Mouse (Mus musculus): ENCODE results near the gene Cep131. TPM values are rescaled to one million over a fixed set of nuclear protein-coding genes. Genes with fewer than 3 reads are reported as not detected.
A peak's percentile ranks its signal among the peaks of the same experiment; 100 is the strongest.

Gene Cep131
- polyA plus RNA-seq, 2 experiments, result 2.7 to 4.4 TPM

DNA sequence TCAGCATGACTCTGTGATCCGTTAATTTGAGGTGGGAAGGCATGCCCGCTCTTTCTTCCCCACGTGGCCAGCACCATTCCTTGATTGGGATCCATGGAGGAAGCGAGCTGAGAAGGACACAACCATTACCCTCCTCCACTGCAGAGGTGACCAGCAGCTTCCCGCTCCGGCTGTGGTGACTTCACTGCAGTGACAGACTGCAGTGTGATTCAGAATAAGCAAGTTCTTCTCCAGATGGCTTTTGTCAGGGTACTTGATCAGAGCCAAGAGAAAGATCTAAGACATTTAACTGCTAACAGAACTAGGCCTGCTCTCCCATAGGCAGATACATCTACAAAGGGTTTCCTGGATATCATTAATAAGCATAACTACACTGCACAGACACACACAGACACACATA is 6.3 kb downstream of the Cep131 start:
- DNase-seq (ENCODE audit: low read depth in 3 of 3, low spot score in 3 of 3) (no peak), ATAC-seq (ENCODE audit: insufficient read depth) (no peak)
- TF ChIP-seq EP300 (IDR thresholded peaks at IDR 0.05; ENCODE audit: low read depth) (no peak), CTCF (IDR thresholded peaks at IDR 0.05; ENCODE audit: low read depth) (no peak)
- Histone ChIP-seq H3K9me3 (ENCODE audit: control insufficient read depth, low read length) (no peaks in the 10 kb centered on the region), H3K4me1 (replicated peaks; ENCODE audit: control insufficient read depth in 2 of 2, insufficient read depth in 2 of 2, low read length in 1 of 2) (no peaks in the 10 kb centered on the region), H3K9ac (replicated peaks) (no peak overlapping the region), H3K4me3 (ENCODE audit: insufficient read depth in 1 of 2, low read depth in 2 of 2, low read length in 2 of 2) (no peak overlapping the region), H3K27me3 (ENCODE audit: control insufficient read depth, insufficient read depth, low read length) (no peaks in the 10 kb centered on the region), H3K27ac (no peak overlapping the region), H3K4me2 (ENCODE audit: low read depth) (no peak overlapping the region), H3K36me3 (replicated peaks; ENCODE audit: control insufficient read depth, insufficient read depth, low read depth) (no peaks in the 10 kb centered on the region)
- WGBS (ENCODE audit: insufficient replicate concordance), result 74% methylated on average over 6 of the region's 6 CpGs

DNA sequence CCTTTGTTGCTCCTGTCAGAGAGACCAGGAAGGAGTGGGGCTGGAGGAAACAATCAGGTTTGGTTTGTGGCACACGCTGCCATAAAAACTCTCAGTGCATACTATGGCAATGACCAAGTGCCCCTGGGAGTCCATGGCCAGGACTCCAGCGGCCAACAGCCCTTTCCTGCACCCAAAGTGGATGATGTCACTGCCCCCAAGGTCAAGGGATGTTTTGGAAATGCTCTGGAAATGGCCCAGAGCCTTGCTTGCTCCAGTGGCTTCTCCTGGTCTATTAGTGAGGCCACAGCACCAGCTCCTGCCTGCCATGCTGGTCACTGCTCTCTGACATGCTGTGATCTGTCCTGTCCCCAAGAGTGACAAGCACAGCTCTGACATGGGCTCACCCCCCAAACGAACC is 10.4 kb downstream of the Cep131 start:
- DNase-seq (ENCODE audit: low read depth in 3 of 3, low spot score in 3 of 3), result no peak
- WGBS (ENCODE audit: insufficient replicate concordance), result 66% methylated on average over 3 of the region's 3 CpGs
- Histone ChIP-seq H3K27me3 (ENCODE audit: control insufficient read depth, insufficient read depth, low read length) (no peaks in the 10 kb centered on the region), H3K9ac (replicated peaks) (no peak overlapping the region), H3K4me1 (replicated peaks; ENCODE audit: control insufficient read depth in 2 of 2, insufficient read depth in 2 of 2, low read length in 1 of 2) (no peaks in the 10 kb centered on the region), H3K4me2 (ENCODE audit: low read depth) (no peak overlapping the region), H3K4me3 (ENCODE audit: insufficient read depth in 1 of 2, low read depth in 2 of 2, low read length in 2 of 2) (no peak overlapping the region), H3K9me3 (ENCODE audit: control insufficient read depth, low read length) (no peaks in the 10 kb centered on the region), H3K27ac (no peak overlapping the region), H3K36me3 (replicated peaks; ENCODE audit: control insufficient read depth, insufficient read depth, low read depth) (no peaks in the 10 kb centered on the region)
- no peak for ATAC-seq (ENCODE audit: insufficient read depth)
- no peak for TF ChIP-seq EP300 (IDR thresholded peaks at IDR 0.05; ENCODE audit: low read depth)
- TF ChIP-seq CTCF (IDR thresholded peaks at IDR 0.05; ENCODE audit: low read depth), result no peak

DNA sequence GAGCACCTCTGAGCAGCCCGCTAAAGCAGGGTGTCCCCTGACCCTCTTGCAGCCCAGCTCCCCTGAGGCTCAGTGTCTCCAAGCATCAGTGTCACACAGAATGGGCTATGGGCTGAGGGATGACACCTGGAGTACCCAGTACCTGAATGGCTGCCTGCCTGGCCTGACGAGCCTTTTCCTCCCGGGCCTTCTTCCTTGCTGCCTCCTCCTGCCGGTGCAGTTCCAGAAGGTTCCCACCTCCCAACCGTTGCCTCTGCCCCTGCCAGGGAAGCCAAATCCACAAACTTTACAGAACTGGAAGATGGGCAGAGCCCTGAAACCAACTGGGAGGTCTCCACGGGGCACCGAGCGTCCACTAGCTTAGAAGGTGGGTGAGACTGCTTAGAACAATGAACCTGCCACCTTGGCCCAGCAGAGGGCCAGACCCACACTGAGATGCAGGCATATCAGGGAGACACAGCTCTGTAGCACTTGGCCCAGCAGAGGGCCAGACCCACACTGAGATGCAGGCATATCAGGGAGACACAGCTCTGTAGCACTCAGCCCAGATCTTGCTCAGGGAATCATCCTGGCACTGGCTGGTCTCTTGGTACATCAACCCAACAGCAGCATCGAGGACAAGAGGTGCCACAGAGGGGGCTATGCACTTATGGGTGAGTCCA is 13.5 kb downstream of the Cep131 start:
- Histone ChIP-seq H3K36me3 (replicated peaks; ENCODE audit: control insufficient read depth, insufficient read depth, low read depth) (no peaks in the 10 kb centered on the region), H3K4me1 (replicated peaks; ENCODE audit: control insufficient read depth in 2 of 2, insufficient read depth in 2 of 2, low read length in 1 of 2) (no peaks in the 10 kb centered on the region), H3K27me3 (ENCODE audit: control insufficient read depth, insufficient read depth, low read length) (no peaks in the 10 kb centered on the region), H3K4me3 (ENCODE audit: insufficient read depth in 1 of 2, low read depth in 2 of 2, low read length in 2 of 2) (no peak overlapping the region), H3K4me2 (ENCODE audit: low read depth) (no peak overlapping the region), H3K9ac (replicated peaks) (no peak overlapping the region), H3K9me3 (ENCODE audit: control insufficient read depth, low read length) (no peaks in the 10 kb centered on the region), H3K27ac (no peak overlapping the region)
- 71% methylated on average over 9 of the region's 9 CpGs for WGBS (ENCODE audit: insufficient replicate concordance)
- TF ChIP-seq EP300 (IDR thresholded peaks at IDR 0.05; ENCODE audit: low read depth) (no peak), CTCF (IDR thresholded peaks at IDR 0.05; ENCODE audit: low read depth) (peak; percentile 55)
- peak; percentile 36; the same call in 1 of the 2 replicates for ATAC-seq (ENCODE audit: insufficient read depth)
- DNase-seq (ENCODE audit: low read depth in 3 of 3, low spot score in 3 of 3), result no peak

DNA sequence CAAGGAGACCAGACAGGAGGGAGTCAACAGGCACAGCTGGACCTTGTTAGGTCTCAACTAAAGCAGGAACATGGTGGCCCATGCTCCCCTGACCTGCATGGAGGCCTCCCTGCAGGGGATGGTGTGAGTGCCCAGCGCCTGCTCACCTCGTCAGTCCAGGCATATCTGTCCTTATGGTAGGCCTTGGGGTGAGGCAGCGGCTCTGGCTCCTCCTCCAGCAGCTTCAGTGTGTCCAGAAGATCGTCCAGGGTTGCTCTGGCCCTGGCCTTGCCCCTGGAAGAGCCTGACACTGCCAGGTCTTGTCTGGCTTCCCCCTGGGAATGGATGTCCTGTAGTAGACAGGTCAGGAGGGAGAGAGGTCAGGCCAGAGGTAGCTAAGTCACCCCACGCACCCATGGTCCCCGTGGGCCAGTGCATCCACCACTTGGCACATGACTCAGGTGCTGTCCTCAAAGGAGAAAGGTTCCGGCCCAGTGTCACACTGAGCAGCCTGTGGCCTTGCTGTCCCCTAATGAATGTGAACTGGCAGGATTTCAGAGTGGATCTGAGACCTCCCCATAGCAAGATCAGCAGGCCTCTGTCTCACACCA is 14.8 kb downstream of the Cep131 start:
- H3K36me3 ChIP-seq (replicated peaks; ENCODE audit: control insufficient read depth, insufficient read depth, low read depth), result no peaks in the 10 kb centered on the region

DNA sequence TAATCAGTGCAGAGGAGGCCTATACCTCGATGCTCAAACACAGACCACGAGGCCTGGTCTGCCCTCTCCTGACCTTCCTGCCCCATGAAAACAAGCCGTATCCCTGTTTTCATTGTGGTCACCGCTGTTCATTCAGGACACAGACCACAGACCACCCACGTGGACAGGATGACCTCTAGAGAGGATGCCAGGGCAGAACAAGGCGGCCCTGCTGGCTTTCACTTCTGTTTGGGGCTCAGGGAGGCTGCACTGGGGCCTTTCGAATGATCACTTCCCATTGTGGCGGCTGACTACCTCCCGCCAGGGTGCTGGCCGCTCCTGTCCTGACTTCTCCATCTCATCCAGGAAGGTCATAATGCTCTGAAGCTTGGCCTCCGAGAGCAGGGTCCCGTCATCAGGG is 15.6 kb downstream of the Cep131 start:
- H3K36me3 ChIP-seq (replicated peaks; ENCODE audit: control insufficient read depth, insufficient read depth, low read depth), result no peaks in the 10 kb centered on the region
- H3K4me2 ChIP-seq (ENCODE audit: low read depth), result no peak overlapping the region
- no peak for DNase-seq (ENCODE audit: low read depth in 3 of 3, low spot score in 3 of 3)
- H3K9ac ChIP-seq (replicated peaks), result no peak overlapping the region
- 62% methylated on average over 12 of the region's 12 CpGs for WGBS (ENCODE audit: insufficient replicate concordance)
- H3K4me3 ChIP-seq (ENCODE audit: insufficient read depth in 1 of 2, low read depth in 2 of 2, low read length in 2 of 2), result no peak overlapping the region
- no peaks in the 10 kb centered on the region for H3K4me1 ChIP-seq (replicated peaks; ENCODE audit: control insufficient read depth in 2 of 2, insufficient read depth in 2 of 2, low read length in 1 of 2)
- no peak overlapping the region for H3K27ac ChIP-seq
- no peaks in the 10 kb centered on the region for H3K27me3 ChIP-seq (ENCODE audit: control insufficient read depth, insufficient read depth, low read length)
- TF ChIP-seq CTCF (IDR thresholded peaks at IDR 0.05; ENCODE audit: low read depth) (no peak), EP300 (IDR thresholded peaks at IDR 0.05; ENCODE audit: low read depth) (no peak)
- ATAC-seq (ENCODE audit: insufficient read depth), result no peak
- no peaks in the 10 kb centered on the region for H3K9me3 ChIP-seq (ENCODE audit: control insufficient read depth, low read length)

More for the DNA sequence above, 14.8 kb downstream of the Cep131 start:
- Histone ChIP-seq H3K4me1 (replicated peaks; ENCODE audit: control insufficient read depth in 2 of 2, insufficient read depth in 2 of 2, low read length in 1 of 2) (no peaks in the 10 kb centered on the region), H3K9ac (replicated peaks) (no peak overlapping the region), H3K27ac (no peak overlapping the region), H3K4me3 (ENCODE audit: insufficient read depth in 1 of 2, low read depth in 2 of 2, low read length in 2 of 2) (no peak overlapping the region), H3K9me3 (ENCODE audit: control insufficient read depth, low read length) (no peaks in the 10 kb centered on the region), H3K4me2 (ENCODE audit: low read depth) (no peak overlapping the region), H3K27me3 (ENCODE audit: control insufficient read depth, insufficient read depth, low read length) (no peaks in the 10 kb centered on the region)
- WGBS (ENCODE audit: insufficient replicate concordance), result 79% methylated on average over 7 of the region's 7 CpGs
- DNase-seq (ENCODE audit: low read depth in 3 of 3, low spot score in 3 of 3), result no peak
- no peak for TF ChIP-seq EP300 (IDR thresholded peaks at IDR 0.05; ENCODE audit: low read depth)
- no peak for TF ChIP-seq CTCF (IDR thresholded peaks at IDR 0.05; ENCODE audit: low read depth)
- ATAC-seq (ENCODE audit: insufficient read depth), result no peak

All from liver, embryonic 14.5 days (tissue).